Comparison of ENCODE assay signal across 13 mouse cellular contexts in the genomic region with DNA sequence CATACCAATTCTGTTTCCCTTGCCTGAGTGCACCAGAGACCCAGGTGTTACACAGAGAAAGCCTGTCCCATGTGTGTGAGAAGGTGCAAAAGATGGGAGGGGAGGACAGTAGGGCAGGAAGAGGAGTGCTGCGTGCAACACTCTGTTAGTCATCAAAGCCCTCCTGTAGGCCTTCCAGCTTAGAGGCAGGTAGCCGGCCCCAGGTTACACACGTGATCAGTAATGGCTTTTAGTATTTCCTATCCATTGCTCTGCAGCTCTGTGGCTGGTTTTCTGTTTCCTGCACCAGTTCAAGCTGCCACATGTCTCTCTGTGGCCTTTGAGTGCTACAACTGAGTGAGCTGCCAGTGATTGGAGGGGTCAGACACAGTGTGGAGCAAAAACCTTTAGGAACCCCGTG. TPM values are rescaled to one million over a fixed set of nuclear protein-coding genes. Genes with fewer than 3 reads are reported as not detected.
A peak's percentile ranks its signal among the peaks of the same experiment; 100 is the strongest.
DNase-seq lines count a peak whose midpoint lies in the region; ATAC-seq lines count a peak whose summit lies in the region.
"Had no signal": no experiment of that assay in that cellular context is flagged by ENCODE, and none has a peak within 500 bp of the region (broad histone marks: within the 10 kb centered on the region; RNA-seq: fewer than 3 reads in every experiment).

No protein-coding gene starts in this region.

- H3K4me1 ChIP-seq in forebrain, embryonic 10.5 days: peaks cover 98% of the 10 kb centered on the region
- H3K4me1 ChIP-seq in forebrain, embryonic 16.5 days (replicated peaks; ENCODE audit: control insufficient read depth, insufficient read depth, low read length): peaks cover 65% of the 10 kb centered on the region
- H3K4me1 ChIP-seq in midbrain, embryonic 15.5 days: peaks cover 77% of the 10 kb centered on the region
- peaks cover 96% of the 10 kb centered on the region for H3K4me1 ChIP-seq in midbrain, embryonic 10.5 days
- peaks cover 39% of the 10 kb centered on the region for H3K4me1 ChIP-seq in forebrain, embryonic 14.5 days (ENCODE audit: control insufficient read depth, insufficient read depth, low read length)

- H3K27ac ChIP-seq in forebrain, embryonic 10.5 days: peak overlapping the region; percentile 13; the same call in 1 of the 2 replicates
- no peak overlapping the region for H3K27ac ChIP-seq in forebrain, embryonic 16.5 days (ENCODE audit: low read length)
- 0 out of 2 replicates have a peak overlapping the region, but pooled peaks have one; percentile 26 for H3K27ac ChIP-seq in midbrain, embryonic 15.5 days
- H3K27ac ChIP-seq in midbrain, embryonic 10.5 days (replicated peaks): no peak overlapping the region
- no peak overlapping the region for H3K27ac ChIP-seq in forebrain, embryonic 14.5 days (ENCODE audit: low read depth, low read length)
- H3K27ac ChIP-seq: stomach, embryonic 15.5 days had no signal

- DNase-seq in forebrain, embryonic 10.5 days (ENCODE audit: extremely low spot score, low spot score): no peak
- no peak for DNase-seq in midbrain, embryonic 10.5 days (ENCODE audit: low spot score)
- DNase-seq in forebrain, embryonic 14.5 days (ENCODE audit: low spot score): no peak
- peak; percentile 78 for DNase-seq in naive thymus-derived CD4-positive, alpha-beta T cell, adult 2 months (ENCODE audit: low read depth)
- DNase-seq in retina, postnatal 1 day: no peak
- no peak for DNase-seq in left cerebral cortex, adult 11 months (ENCODE audit: low spot score)
- DNase-seq: cerebellum, adult 9-10 months; gastrocnemius, postnatal 36 days; heart, postnatal 4 days; kidney, postnatal 10 days had no signal

- no peak for ATAC-seq in forebrain, embryonic 16.5 days
- ATAC-seq in midbrain, embryonic 15.5 days (replicated peaks): no peak
- ATAC-seq in forebrain, embryonic 14.5 days: no peak

- no peak overlapping the region for H3K4me2 ChIP-seq in forebrain, embryonic 16.5 days (ENCODE audit: low read length)
- no peak overlapping the region for H3K4me2 ChIP-seq in midbrain, embryonic 15.5 days
- H3K4me2 ChIP-seq in forebrain, embryonic 14.5 days (ENCODE audit: low read length): no peak overlapping the region
- H3K4me2 ChIP-seq: stomach, embryonic 15.5 days had no signal

- peaks cover 58% of the 10 kb centered on the region for H3K36me3 ChIP-seq in forebrain, embryonic 10.5 days (replicated peaks)
- no peaks in the 10 kb centered on the region for H3K36me3 ChIP-seq in forebrain, embryonic 16.5 days (ENCODE audit: control insufficient read depth, insufficient read depth)
- H3K36me3 ChIP-seq in midbrain, embryonic 15.5 days (replicated peaks): no peaks in the 10 kb centered on the region
- H3K36me3 ChIP-seq in midbrain, embryonic 10.5 days: peaks cover 22% of the 10 kb centered on the region; the same call in 1 of the 2 replicates
- 0 out of 2 replicates have a peak, but pooled peaks cover 3% of the 10 kb centered on the region for H3K36me3 ChIP-seq in forebrain, embryonic 14.5 days (ENCODE audit: control insufficient read depth, insufficient read depth, low read length)
- H3K36me3 ChIP-seq: stomach, embryonic 15.5 days had no signal

- no peaks in the 10 kb centered on the region for H3K9me3 ChIP-seq in forebrain, embryonic 10.5 days
- H3K9me3 ChIP-seq in forebrain, embryonic 16.5 days (ENCODE audit: control insufficient read depth, low read length): no peaks in the 10 kb centered on the region
- H3K9me3 ChIP-seq in midbrain, embryonic 15.5 days: no peaks in the 10 kb centered on the region
- no peaks in the 10 kb centered on the region for H3K9me3 ChIP-seq in midbrain, embryonic 10.5 days (replicated peaks)
- H3K9me3 ChIP-seq in forebrain, embryonic 14.5 days (replicated peaks; ENCODE audit: control insufficient read depth, low read length): no peaks in the 10 kb centered on the region
- H3K9me3 ChIP-seq: stomach, embryonic 15.5 days had no signal

- H3K27me3 ChIP-seq in forebrain, embryonic 10.5 days (ENCODE audit: poor library complexity, severe bottlenecking): no peaks in the 10 kb centered on the region
- no peaks in the 10 kb centered on the region for H3K27me3 ChIP-seq in forebrain, embryonic 16.5 days (replicated peaks; ENCODE audit: control insufficient read depth, insufficient read depth, low read length)
- H3K27me3 ChIP-seq in midbrain, embryonic 15.5 days (replicated peaks): no peaks in the 10 kb centered on the region
- no peaks in the 10 kb centered on the region for H3K27me3 ChIP-seq in midbrain, embryonic 10.5 days (ENCODE audit: low read depth, poor library complexity, severe bottlenecking)
- no peaks in the 10 kb centered on the region for H3K27me3 ChIP-seq in forebrain, embryonic 14.5 days (replicated peaks; ENCODE audit: control insufficient read depth, insufficient read depth, low read length)
- H3K27me3 ChIP-seq: stomach, embryonic 15.5 days had no signal

- 88% methylated on average over 4 of the region's 4 CpGs for WGBS in forebrain, embryonic 10.5 days
- WGBS in forebrain, embryonic 16.5 days: 88% methylated on average over 4 of the region's 4 CpGs
- WGBS in midbrain, embryonic 15.5 days: 80% methylated on average over 4 of the region's 4 CpGs
- 89% methylated on average over 4 of the region's 4 CpGs for WGBS in midbrain, embryonic 10.5 days
- WGBS in forebrain, embryonic 14.5 days: 86% methylated on average over 4 of the region's 4 CpGs

- H3K4me3 ChIP-seq in forebrain, embryonic 10.5 days: no peak overlapping the region
- no peak overlapping the region for H3K4me3 ChIP-seq in forebrain, embryonic 16.5 days (replicated peaks; ENCODE audit: low read length)
- H3K4me3 ChIP-seq in midbrain, embryonic 15.5 days: no peak overlapping the region
- no peak overlapping the region for H3K4me3 ChIP-seq in midbrain, embryonic 10.5 days
- H3K4me3 ChIP-seq in forebrain, embryonic 14.5 days (ENCODE audit: low read depth, low read length): no peak overlapping the region
- H3K4me3 ChIP-seq: stomach, embryonic 15.5 days had no signal

- H3K9ac ChIP-seq in forebrain, embryonic 16.5 days (replicated peaks; ENCODE audit: low read depth, low read length): no peak overlapping the region
- no peak overlapping the region for H3K9ac ChIP-seq in midbrain, embryonic 15.5 days
- H3K9ac ChIP-seq in forebrain, embryonic 14.5 days (ENCODE audit: low read length): peak overlapping the region; percentile 22; the same call in 1 of the 2 replicates
- H3K9ac ChIP-seq: stomach, embryonic 15.5 days had no signal

RNA-seq across cellular contexts. Expression of gene Sema4b, which starts 17.7 kb away (rescaled TPM):
- 15.1 and 15.9 TPM in 2 replicates for polyA plus RNA-seq in forebrain, embryonic 10.5 days (2016; fragmentation: Nextera tagmentation; extraction: Ambion mirVana)
- polyA plus RNA-seq in forebrain, embryonic 16.5 days (2015; fragmentation: Nextera tagmentation; extraction: Ambion mirVana): 20.6 and 26.6 TPM in 2 replicates
- 26.9 and 27.0 TPM in 2 replicates for polyA plus RNA-seq in midbrain, embryonic 15.5 days (2015; fragmentation: Nextera tagmentation; extraction: Ambion mirVana)
- 12.6 and 16.5 TPM in 2 replicates for polyA plus RNA-seq in midbrain, embryonic 10.5 days (2016; fragmentation: Nextera tagmentation; extraction: Ambion mirVana)
- polyA plus RNA-seq in forebrain, embryonic 14.5 days (2014; fragmentation: Nextera tagmentation; extraction: Ambion mirVana): 11.6 and 12.8 TPM in 2 replicates

RNA-seq across cellular contexts. Expression of gene Cib1, which starts 28.3 kb away (rescaled TPM):
- polyA plus RNA-seq in forebrain, embryonic 10.5 days (2016; fragmentation: Nextera tagmentation; extraction: Ambion mirVana): 69.0 and 70.2 TPM in 2 replicates
- polyA plus RNA-seq in forebrain, embryonic 16.5 days (2015; fragmentation: Nextera tagmentation; extraction: Ambion mirVana): 26.5 and 26.7 TPM in 2 replicates
- polyA plus RNA-seq in midbrain, embryonic 15.5 days (2015; fragmentation: Nextera tagmentation; extraction: Ambion mirVana): 28.5 and 29.7 TPM in 2 replicates
- polyA plus RNA-seq in midbrain, embryonic 10.5 days (2016; fragmentation: Nextera tagmentation; extraction: Ambion mirVana): 63.3 and 77.6 TPM in 2 replicates
- polyA plus RNA-seq in forebrain, embryonic 14.5 days (2014; fragmentation: Nextera tagmentation; extraction: Ambion mirVana): 32.7 and 38.5 TPM in 2 replicates

RNA-seq across cellular contexts. Expression of gene Gdpgp1, which starts 28.3 kb away (rescaled TPM):
- polyA plus RNA-seq in forebrain, embryonic 10.5 days (2016; fragmentation: Nextera tagmentation; extraction: Ambion mirVana): 6.3 and 6.7 TPM in 2 replicates
- polyA plus RNA-seq in forebrain, embryonic 16.5 days (2015; fragmentation: Nextera tagmentation; extraction: Ambion mirVana): 3.4 and 3.9 TPM in 2 replicates
- polyA plus RNA-seq in midbrain, embryonic 15.5 days (2015; fragmentation: Nextera tagmentation; extraction: Ambion mirVana): 4.5 and 5.3 TPM in 2 replicates
- polyA plus RNA-seq in midbrain, embryonic 10.5 days (2016; fragmentation: Nextera tagmentation; extraction: Ambion mirVana): 5.6 and 6.3 TPM in 2 replicates
- 2.1 and 2.7 TPM in 2 replicates for polyA plus RNA-seq in forebrain, embryonic 14.5 days (2014; fragmentation: Nextera tagmentation; extraction: Ambion mirVana)

RNA-seq across cellular contexts. Expression of gene Ttll13, which starts 41.8 kb away (rescaled TPM):
- 0.84 and 0.99 TPM in 2 replicates for polyA plus RNA-seq in forebrain, embryonic 10.5 days (2016; fragmentation: Nextera tagmentation; extraction: Ambion mirVana)
- polyA plus RNA-seq in forebrain, embryonic 16.5 days (2015; fragmentation: Nextera tagmentation; extraction: Ambion mirVana): 1.0 and 1.2 TPM in 2 replicates
- 2.1 and 2.9 TPM in 2 replicates for polyA plus RNA-seq in midbrain, embryonic 15.5 days (2015; fragmentation: Nextera tagmentation; extraction: Ambion mirVana)
- polyA plus RNA-seq in midbrain, embryonic 10.5 days (2016; fragmentation: Nextera tagmentation; extraction: Ambion mirVana): 0.68 and 0.94 TPM in 2 replicates
- polyA plus RNA-seq in forebrain, embryonic 14.5 days (2014; fragmentation: Nextera tagmentation; extraction: Ambion mirVana): 0.87 and 1.2 TPM in 2 replicates

RNA-seq across cellular contexts. Expression of gene Ngrn, which starts 56.7 kb away (rescaled TPM):
- polyA plus RNA-seq in forebrain, embryonic 10.5 days (2016; fragmentation: Nextera tagmentation; extraction: Ambion mirVana): 43.0 and 44.9 TPM in 2 replicates
- 66.9 and 67.9 TPM in 2 replicates for polyA plus RNA-seq in forebrain, embryonic 16.5 days (2015; fragmentation: Nextera tagmentation; extraction: Ambion mirVana)
- 72.9 and 74.5 TPM in 2 replicates for polyA plus RNA-seq in midbrain, embryonic 15.5 days (2015; fragmentation: Nextera tagmentation; extraction: Ambion mirVana)
- 44.8 and 48.9 TPM in 2 replicates for polyA plus RNA-seq in midbrain, embryonic 10.5 days (2016; fragmentation: Nextera tagmentation; extraction: Ambion mirVana)
- polyA plus RNA-seq in forebrain, embryonic 14.5 days (2014; fragmentation: Nextera tagmentation; extraction: Ambion mirVana): 71.2 and 71.8 TPM in 2 replicates

Comparison
In these comparisons a context has a peak if more than half of its experiments do, and no peak if none do; other contexts are left out.
1. H3K27ac ChIP-seq: peak in forebrain, embryonic 10.5 days (single experiment) and midbrain, embryonic 15.5 days (single experiment); none in forebrain, embryonic 16.5 days (single experiment), midbrain, embryonic 10.5 days (single experiment) and forebrain, embryonic 14.5 days (single experiment).